Mouse (Mus musculus) urinary bladder, postnatal 10 days (tissue): Measurements from ENCODE around the gene Gm19426.
A peak's percentile ranks its signal among the peaks of the same experiment; 100 is the strongest.
"Not testable (repeated sequence)": the region's sequence is repeated elsewhere in the genome, so short reads cannot be mapped to it uniquely, and the experiment has no call there.

ENCODE experiments used
- DNase-seq: peaks from one replicate; pipeline ENCODE4 v3.0.0; 2022; ENCODE audit warnings: low spot score

Gene Gm19426

DNA sequence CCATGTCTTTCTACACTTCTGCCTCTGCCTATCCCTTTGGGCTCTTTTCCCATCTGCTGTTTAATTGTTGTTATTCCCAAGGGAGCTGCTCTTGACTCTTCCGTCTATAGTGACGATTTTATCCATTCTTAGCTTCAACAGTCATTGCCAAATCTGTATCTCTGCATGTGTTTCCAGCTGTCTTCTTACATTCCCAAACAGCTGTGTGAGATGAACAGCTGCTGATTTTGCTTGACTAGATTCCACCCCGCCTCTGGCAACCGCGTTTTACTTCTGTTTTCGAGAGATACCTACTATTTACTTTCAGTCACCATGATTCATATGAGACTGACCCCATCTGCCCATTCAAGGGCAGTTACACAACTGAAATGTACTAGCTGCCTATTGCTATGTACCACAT is 6.7 kb upstream of the Gm19426 start:
- no peak for DNase-seq

DNA sequence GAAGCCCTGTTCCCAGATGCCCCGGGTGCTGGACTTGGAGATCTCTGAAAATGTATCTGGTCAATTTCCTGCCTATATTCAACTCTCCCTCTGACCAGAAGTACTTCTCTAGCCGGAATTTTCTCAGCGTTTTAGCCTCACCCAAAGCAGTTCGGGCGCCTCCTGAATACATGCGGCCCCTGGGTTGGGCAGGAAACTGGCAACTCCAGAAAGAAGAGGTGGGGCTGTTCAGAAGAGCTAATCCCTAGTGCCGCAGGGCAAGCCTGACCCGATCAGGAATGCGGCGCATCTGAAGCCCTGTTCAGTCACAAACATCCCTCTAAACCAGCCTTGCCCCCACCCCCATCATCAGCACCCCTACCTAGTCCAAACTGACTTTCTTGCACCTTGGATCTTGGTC is 671 bp upstream of the Gm19426 start:
- DNase-seq: no peak

DNA sequence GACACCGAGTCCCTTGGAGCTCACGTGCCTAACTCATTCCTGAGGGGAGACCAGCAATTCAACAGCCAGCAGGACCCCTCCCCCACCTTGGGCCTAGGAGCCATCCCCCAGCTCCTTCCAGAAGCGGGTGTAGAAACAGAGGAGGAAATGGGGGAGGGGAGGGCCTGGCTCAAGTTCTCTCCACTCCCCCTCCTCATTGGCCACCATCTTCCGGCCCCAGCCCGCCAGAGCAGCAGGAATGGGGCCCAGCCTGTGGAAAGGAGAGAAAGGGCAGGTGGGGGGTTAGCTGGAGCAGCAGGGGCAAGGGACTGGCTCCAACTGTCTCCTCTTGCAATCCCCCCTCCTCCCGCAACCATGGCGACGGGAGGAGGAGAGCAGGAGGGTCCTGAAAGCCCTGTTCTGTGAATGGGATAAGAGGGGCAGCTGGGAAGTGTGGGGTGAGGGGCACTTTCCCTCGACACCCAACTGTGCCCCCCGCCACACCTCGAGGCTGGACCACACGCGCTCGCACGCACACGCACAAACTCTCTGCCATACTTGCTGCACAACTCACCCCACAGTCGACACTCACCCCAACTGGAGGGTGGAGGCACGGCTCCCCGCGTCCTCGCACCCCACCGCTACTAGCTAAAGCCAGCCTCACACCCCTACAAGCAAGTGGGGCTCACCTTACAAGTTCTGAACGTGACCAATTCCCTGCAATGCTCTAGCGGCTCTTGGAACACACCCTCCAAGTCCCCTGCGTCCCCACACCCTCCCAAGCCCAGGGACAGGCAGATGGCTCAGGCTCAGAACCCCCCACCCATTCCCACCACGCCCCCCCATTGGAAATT is 788 bp downstream of the Gm19426 start:
- no peak for DNase-seq

DNA sequence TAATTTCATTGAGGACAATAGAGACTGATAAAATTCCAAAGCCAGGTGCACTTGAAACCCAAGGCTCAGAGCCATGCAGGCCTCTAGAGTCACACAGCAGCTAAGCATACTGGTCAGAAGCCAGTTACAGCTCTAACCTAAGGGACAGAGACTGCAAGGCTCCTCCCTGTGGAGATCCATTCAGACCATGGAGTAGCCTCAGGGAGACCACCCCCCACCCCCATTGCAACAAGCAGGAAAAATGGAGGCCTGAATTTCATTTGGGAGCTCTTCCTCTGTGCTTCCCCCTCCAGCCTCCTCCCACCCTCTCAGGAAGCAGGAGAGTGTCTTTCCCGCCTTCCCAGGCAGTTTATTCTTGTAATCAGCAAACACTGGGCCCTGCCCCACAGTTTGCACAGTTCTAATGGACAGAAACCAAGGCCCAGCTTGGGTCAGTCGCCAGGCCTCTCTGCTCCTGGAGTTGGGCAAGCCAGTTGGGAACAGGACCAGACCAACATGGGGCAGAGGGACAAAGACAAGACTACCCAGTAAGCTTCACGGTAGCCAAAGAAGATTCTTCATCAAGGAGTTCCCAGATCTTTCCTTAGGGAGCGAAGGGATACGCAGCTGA is 1.5 kb downstream of the Gm19426 start:
- no peak for DNase-seq

DNA sequence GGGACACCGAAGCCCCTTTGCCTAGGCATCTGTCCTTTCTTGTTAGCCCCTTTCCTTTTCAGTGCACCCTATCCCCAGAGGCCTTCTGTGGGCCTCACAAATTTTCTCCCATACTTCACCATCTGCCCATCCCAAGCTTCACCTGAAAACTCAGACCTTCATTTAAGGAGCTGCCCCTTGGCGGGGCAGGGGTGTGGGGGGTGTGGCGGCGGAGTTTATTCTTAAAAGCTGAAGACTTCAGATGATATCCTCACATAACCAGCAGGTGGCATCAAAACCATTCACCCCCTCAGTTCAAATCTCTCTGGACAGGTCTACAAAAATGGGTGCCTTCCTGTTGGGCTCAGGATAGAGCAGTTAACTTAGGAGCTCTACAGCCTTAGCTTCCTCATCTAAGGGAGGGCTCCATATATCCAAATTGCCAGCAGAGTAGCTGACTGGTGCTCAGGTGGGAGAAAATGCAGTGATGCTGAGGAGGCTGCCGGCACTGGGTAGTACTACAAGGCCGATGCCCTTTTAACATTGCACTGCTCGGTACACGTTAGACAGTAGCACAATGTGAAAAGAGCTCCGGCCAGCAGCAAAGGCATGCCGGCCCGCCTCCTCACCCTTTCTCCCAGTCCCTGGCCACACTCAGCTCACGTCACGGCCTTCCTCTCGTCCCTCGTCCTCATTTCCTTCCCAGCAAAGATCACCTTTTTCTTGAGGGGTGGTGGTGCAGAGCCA is 2.7 kb downstream of the Gm19426 start:
- no peak for DNase-seq

DNA sequence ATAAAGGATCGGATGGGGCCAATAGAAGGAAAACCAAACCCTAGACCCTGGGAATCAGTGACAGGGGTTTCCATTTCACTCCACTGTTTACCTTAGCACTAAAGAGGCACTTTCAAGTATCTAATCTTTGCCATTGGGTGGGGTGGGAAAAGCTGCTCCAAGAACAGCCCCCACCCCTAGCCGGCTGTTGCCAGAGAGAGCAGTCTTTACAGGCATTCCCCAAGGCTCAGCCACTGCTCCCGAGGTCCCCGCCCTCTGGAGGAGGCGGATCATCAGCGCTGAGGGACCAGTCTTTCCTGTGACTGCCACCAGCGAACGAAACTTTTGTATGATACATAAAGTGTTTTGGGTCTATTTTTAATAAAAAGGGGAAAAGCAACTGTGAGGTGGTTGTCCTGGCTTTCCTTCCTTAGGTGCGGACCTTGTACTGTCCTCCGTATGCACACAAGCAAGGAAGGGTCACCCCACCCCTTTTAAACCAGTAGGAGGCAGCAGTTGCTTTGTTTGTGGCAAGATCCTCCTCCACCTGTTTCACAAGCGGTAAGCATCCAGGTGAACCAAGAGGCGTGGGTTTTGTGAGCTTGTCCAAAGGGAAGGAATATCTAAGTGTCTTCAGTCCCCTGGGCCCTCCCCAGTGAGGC is 5.1 kb downstream of the Gm19426 start:
- DNase-seq: no peak

DNA sequence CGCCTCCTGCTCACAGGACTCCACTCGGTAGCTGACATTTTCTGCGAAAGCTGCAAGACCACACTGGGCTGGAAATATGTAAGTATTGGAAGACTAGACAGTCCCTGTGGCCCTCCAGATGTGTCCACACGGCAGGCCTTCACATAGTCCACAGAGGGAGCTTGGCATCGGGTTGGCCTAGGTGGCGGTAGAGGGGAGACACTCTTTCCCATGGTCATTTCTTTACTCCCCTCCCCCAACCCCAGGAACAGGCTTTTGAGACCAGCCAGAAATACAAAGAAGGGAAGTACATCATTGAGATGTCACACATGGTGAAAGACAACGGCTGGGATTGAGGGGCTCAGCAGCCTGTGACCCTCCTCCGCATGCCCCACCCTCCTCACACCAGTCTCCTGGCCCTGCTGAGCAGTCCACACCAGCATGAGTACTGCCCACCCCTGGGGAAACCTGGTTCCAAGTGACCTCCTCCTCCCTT is 6.0 kb downstream of the Gm19426 start:
- DNase-seq: no peak

DNA sequence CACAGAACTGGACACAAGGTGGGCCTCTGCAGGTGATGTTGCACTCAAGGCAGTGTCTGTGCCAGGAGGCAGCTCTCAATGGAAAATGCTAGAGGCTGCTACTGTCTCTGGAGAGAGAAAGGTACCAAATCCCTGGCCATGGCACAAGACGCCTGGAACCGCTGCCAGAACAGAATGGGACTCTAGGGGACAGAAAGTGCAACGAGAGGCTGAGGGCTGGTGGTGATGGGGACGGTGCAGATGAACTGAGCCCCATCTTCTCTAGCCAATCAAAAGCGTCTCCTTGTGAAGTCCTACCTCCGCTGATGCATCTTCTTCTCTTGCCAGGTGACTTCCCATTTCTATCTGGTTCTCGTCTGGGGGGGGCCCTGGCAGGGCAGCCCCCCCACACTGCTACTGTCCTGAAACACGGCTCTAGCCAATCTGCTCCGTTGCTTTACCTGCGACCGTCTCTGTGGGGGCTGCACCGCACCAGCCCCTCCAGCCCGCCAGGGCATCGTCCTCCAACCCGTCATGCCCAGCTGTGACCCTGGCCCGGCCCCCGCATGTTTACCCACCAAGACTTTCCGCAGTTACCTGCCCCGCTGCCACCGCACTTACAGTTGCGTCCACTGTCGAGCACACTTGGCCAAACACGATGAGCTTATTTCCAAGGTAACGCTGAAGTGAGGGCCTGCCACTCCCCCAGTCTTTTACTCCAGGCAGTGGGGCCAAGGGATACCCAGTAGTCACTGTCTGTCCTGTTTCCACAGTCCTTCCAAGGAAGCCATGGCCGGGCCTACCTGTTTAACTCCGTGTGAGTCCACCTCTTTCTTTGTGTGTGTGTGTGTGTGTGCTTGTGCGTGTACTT is 6.9 kb downstream of the Gm19426 start:
- DNase-seq: no peak

DNA sequence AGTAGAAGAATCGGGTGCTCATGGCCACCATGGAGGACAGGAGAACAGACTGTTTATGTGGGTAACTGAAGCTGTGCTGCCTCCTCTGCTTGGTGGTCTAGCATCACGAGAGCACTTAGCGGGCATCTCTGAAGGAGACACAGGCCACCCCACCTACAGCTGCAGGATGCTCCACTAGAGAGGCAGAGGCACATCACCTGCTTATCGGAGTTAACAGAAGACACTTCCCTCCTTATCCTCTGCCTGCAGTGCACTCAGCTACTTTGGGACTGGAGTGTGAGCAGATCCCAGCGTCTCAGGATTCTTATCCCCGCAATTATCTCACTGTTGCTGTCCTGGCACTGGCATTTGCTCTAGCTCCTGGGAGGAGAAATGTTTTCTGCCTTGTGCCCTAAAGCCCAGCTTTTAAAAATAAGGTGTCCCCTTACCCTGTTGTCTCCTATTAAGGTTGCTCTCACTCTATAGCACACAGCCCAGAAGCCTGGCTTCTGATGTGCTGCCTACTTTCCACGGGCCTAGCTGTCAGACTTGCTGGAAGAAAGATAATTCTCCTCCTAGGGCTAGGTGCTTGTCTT is 8.0 kb downstream of the Gm19426 start:
- no peak for DNase-seq

DNA sequence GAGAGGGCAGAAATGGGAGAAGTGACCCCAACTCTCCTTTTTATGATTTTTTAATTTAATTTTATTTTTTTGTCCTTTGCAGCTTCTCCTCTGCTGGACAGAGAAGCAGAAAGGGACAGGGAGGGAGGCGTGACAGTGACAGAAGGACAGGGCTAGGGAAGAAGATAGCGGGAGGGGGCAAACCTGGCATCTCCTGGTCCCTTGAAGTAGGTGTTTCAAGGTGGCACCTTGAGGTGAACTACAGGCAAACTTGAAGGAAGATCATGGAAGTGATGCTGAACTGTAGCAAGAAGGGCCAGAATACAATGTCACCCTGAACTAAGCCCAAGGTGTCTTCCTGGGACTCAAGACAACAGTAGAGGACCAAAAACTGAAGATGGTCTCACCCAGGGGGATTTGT is 8.5 kb downstream of the Gm19426 start:
- DNase-seq: no peak

DNA sequence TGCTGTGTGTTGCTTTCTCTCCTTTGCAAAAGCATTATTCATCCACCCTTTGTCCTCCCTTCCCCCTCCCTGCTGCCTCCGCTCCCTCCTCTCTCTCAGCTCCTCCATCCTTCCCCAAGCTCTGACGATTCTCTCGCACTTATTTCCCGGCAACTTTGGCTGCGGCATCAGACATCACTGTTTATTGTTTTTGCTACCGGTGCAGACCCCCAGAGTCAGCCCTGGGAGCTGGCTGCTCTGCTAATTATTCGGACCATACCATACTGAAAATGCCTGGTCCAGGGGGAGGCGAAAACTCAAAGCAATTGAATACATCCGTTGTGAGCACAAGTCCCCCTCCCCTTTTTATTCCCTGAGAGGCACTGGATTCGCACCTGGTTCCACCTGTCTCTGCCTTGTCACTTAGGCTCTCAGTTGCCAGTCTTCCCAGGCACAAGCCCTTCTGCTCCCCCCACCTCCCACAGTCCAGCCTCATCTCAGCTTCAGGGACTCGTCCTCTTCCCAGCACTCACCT is 9.0 kb downstream of the Gm19426 start:
- no peak for DNase-seq

DNA sequence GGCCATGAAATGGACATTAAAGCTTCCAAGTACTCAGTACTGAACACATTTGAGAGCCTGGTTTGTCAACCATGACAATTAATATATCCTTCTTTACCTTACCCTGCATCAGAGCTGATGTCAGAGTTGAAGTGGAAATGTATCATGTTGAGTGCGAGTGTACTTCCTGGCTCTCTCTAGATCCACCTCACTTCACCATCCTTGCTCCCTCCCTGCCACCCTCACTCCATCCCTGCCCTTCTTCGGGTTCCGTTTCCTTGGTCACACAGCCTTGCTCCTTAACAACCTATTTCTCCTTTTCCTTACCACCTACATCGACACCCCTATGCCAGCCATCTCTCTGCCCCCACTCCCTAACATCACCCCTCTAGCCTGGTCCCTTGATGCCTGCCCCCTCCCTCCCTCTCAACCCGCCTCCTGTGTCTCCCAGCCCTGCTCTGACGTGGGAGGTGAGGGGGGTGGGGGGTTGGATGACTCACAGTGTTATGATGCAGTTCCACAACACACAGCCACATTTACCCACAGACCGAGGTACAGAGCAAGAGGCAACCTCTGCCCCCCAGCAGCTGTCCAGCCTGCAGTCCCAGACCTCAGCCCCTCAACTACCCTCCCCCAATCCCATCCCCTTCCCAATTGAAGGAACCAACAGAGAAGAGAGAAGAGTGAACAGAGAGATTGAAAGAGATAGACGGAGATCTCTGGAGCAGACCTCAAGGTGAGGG is 9.7 kb downstream of the Gm19426 start, which contains the start of gene Ypel4:
Gene Ypel4, plus strand, starts transcription at position 480 of the 722 bp plus-strand sequence.
- DNase-seq: no peak

DNA sequence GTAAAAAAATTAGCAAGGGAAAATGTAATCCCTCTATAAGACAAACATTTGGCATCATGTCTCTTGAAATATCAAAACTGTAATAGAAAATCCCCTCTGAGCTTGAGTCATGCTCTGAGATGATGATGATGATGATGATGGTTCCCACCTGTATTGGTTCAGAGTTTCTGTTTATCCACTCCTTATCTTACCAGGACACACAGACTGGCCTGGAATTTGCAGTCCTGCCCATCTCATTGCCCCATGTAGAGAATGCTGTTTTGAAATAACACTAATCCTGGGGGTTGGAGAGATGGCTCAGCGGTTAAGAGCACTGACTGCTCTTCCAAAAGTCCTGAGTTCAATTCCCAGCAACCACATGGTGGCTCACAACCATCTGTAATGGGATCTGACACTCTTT is 11.1 kb downstream of the Gm19426 start:
- no peak for DNase-seq

DNA sequence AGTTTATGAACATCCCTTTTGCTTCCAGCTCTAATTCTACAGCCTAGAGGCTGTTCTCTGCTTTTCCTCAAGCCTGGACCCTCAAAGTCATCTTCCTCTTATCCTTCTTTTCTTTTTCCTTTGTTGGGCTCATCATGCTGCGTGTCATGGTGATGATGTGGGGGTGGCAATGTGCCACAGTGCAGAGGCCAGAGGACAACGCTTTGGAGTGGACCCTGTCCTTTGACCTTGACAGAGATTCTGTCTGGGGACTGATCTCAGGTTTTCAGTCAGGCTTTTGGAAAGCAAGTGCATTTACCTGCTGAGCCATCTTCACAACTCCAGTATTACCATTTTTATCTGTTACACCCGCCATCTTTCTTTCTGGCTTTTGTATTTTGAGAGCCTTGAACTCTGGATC is 12.2 kb downstream of the Gm19426 start:
- no peak for DNase-seq

DNA sequence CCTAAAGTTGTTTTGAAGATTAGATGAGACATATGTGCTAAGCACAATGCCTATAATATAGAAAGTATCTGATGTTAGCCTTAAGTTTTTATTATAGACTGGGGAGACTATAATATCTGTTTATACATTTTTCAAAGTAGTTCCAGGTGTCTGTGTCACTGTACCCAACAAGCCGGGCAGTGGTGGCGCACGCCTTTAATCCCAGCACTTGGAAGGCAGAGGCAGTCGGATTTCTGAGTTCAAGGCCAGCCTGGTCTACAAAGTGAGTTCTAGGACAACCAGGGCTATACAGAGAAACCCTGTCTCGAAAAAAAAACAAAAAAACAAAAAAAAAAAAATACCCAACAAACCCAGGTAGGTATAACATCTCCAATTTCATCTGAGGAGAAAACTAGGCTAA is 15.3 kb downstream of the Gm19426 start:
- DNase-seq: not testable (repeated sequence)

DNA sequence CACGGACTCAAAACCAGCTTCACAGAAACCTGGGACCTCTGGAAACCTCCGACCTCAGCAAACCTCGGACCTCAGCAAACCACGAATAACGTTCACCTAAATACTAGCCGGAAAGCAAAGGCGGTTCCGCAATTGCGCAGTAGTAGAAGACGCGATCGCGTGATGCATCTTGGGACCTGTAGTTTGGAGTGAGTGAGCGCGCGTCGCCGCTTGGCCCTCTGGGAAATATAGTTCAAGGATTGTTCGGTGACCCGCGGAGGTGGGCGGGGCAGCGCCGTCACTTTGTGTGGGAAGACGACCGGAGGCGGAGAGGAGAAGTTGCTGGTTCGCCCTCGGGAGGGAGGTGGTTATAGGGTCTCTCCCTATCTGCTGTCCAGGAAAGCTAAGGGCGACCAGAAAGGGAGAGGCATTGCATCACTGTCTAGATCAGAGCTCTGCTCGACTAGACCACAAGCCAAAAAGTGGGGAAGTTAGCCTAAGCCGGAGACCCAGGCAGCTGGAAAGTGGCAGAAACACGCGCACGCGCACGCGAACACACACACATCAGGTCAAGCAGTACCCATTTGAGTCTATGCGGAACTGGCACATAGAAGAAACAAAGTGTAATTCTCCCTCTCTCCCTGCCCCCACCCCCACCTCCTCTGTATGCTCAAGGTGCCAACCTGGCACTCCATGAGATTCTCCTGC is 16.1 kb downstream of the Gm19426 start, which contains the start of gene Clp1:
Gene Clp1, minus strand, starts transcription at position 179 of the 687 bp plus-strand sequence.
- peak; percentile 76 for DNase-seq

DNA sequence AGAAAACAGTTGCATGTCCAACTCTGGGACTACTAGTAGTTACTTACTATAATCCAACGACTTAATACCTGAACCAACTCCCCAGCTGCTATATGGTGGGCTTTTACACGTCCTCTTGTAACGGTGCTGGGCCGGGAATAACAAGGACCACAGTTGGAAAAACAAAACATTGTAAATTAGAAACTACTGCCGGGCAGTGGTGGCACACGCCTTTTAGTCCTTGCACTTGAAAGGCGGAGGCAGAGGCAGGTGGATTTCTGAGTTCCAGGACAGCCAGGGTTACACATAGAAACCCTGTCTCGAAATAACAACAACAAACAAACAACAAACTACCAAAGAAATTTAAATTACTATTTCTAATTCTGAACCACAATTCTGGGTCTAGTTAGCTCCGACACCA is 16.7 kb downstream of the Gm19426 start:
- no peak for DNase-seq

DNA sequence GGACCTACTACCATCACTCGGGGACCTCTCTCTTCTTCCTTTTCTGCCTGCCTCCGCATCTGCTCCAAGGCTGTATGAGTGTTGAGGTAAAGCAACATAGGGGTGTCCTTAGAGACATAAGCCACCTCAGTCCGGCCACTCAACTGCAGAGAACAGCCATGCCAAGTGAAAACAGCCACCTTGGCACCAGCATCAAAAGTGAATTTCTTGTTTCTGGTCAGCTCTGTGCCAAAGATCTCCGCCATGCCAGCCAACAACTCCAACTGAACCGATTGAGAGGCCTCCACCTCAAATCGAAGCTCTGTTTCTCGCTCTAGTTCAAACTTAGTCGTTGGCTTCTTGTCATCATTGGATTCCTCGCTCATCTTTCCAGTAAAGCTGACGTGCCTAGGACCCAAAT is 17.7 kb downstream of the Gm19426 start:
- DNase-seq: no peak

DNA sequence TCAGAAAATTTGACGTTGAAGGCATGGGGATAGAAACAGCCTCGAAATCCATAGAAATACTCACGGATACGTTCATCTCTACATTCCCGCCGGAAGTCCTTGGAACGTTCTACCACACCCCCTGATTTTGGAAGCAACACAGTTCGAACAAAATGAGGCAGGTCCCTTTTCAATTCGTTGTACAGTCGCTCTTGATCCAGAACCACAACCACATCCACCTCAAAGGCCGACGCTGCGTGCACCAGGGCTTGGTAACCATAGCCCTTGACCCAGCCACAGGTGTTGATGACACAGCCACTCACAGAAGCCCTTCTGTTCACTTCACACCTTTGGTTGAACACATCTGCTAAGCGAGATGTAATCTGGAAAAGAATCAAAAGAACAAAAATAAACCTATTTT is 19.6 kb downstream of the Gm19426 start:
- no peak for DNase-seq

DNA sequence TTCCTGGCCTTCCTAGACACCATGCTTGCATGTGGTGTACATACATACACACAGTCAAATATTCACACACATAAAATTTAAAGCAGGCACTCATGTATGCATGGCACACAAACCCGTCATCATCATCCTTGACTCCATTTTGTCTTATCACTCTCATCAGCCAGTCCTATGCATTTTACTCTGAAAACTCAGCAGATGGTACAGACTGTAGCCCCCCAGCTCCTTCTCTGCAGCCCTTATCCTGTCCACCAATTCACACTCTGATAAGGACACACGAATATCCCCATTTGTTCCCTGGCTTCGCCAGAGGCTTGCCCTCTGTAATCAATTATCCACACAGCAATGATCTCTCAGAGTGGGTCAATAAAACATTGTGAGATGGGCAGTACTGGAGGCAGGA is 22.3 kb downstream of the Gm19426 start:
- no peak for DNase-seq
